Mouse (Mus musculus) cortical plate, adult 2 months (tissue): ENCODE data around the gene Abhd4. TPM values are rescaled to one million over a fixed set of nuclear protein-coding genes. Genes with fewer than 3 reads are reported as not detected.

Source experiments
- H3K27ac ChIP-seq: fragments of 200-500 bp; 2 replicates; pipeline ENCODE4 v1.5.1; 2012; ENCODE audit warnings: low read length, control low read depth, inconsistent platforms; ENCODE audit not compliant: insufficient read depth
- H3K4me1 ChIP-seq: fragments of 200-500 bp; 2 replicates; pipeline ENCODE4 v1.6.1; 2011; ENCODE audit warnings: low read length; ENCODE audit not compliant: control insufficient read depth, insufficient read depth
- H3K4me3 ChIP-seq: fragments of 200-500 bp; 2 replicates; pipeline ENCODE4 v1.5.1; 2011; ENCODE audit warnings: mild to moderate bottlenecking, low read length, control low read depth; ENCODE audit not compliant: insufficient read depth
- CTCF ChIP-seq: fragments of 200-500 bp; IDR thresholded peaks from 2 replicates; pipeline ENCODE4 v1.5.1; 2011; ENCODE audit warnings: mild to moderate bottlenecking, control low read depth, low read length; ENCODE audit not compliant: insufficient read depth; ENCODE audit errors: extremely low read depth
- POLR2A ChIP-seq: fragments of 200-500 bp; IDR thresholded peaks from 2 replicates; pipeline ENCODE4 v1.6.1; 2011; ENCODE audit warnings: mild to moderate bottlenecking, low read length, control low read depth; ENCODE audit not compliant: insufficient read depth; ENCODE audit errors: extremely low read depth
- polyA plus RNA-seq: library from polyadenylated mRNA; depleted of rRNA; stranded (reverse); fragments of >200 nt; gene quantifications from 2 replicates; pipeline ENCODE4 v1.2.3, GENCODE M21; 2012

The Abhd4 gene
- polyA plus RNA-seq, 1 experiment, result 55.7 TPM

DNA sequence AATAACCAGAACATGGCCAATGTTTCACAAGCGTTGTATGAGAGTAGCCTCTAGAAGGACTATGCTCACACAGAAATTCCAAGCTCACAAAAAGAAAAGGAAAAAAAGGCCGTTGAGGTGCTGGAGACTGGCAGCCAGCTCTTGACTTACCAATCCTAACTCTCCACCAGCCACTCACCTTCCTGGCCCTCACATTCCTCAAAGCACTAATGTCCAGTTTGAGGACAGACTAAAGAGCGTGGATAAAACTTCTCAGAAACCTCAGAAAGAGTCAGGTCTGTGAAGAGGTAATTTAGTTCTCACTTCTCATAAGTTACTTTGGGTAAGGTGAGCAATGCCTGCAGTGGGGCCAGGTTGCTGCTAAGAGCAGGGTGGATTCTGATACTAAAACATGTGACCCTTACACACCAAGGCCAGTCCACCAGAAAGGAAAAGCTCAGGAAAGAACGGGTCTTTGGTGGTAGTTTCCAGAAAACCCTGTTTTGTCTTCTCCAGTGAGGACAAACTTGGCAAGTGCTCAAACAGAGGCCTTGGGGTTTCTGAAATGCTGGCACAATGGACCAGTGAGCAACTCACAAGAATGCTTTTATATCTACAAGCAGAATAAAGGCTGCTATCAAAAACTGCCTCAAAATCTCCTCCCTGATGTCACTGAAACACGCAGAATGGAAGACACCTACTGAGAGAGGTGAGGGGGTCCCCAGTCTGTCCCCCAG lies 18.0 kb upstream of the Abhd4 start:
- Histone ChIP-seq H3K4me3 (no peak overlapping the region), H3K4me1 (no peaks in the 10 kb centered on the region), H3K27ac (no peak overlapping the region)
- TF ChIP-seq CTCF (no peak), POLR2A (no peak)

DNA sequence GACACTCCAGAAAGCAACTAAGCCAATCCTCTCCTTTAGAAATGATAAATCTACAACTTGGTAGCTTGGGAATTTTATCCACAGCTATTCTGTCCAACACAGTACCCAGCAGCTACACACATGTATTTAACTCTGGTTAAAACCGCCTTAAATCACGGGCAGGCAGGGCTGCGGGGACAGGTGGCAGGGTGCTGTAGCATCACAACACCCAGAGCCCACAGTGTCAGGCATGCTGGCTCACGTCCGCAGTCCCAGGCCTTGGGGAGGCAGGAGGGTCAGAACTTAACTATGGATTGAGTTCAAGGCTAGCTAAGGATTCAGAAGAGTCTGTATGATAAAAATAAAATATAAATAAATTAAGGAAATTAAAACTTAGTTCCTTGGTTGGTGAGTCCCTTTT lies 17.1 kb upstream of the Abhd4 start:
- TF ChIP-seq CTCF, result no peak
- TF ChIP-seq POLR2A, result no peak
- no peak overlapping the region for H3K4me3 ChIP-seq
- no peaks in the 10 kb centered on the region for H3K4me1 ChIP-seq
- no peak overlapping the region for H3K27ac ChIP-seq

DNA sequence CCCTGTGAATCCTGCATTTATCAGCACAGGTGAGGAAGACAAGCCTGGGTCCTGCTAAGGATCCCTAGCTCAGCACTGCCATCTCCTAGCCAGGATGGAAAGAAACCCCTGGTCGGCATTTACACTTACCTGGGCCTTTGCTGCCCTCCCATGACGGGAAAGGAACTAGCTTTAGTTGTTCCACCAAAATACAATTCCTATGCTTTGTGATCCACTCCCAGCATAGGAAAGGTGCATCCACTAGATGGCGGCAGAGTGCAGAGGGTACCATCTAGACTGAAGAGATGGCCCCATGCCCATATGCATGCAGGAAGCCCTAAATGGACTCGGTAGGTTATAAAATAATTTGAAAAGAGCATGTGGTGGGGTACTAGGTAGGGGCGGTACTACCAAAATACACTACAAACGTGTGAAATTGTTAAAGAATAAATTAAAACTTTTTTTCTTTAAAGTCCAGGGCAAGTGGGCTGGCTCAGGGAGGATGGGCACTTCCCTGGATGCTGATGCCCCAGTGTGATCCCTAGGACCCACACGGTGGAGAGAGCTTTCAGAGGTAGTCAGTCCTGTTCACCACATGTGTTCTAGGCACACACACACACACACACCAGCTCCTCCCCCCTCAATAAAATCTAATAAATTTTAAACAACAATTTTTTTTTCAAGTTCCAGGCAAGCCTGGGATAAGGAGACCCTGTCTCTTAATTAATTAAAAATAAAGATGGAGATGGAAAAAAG lies 14.8 kb upstream of the Abhd4 start:
- Histone ChIP-seq H3K4me1 (no peaks in the 10 kb centered on the region; the same call in 1 of the 2 replicates), H3K4me3 (no peak overlapping the region), H3K27ac (no peak overlapping the region)
- TF ChIP-seq CTCF (peak; percentile 95), POLR2A (no peak)

DNA sequence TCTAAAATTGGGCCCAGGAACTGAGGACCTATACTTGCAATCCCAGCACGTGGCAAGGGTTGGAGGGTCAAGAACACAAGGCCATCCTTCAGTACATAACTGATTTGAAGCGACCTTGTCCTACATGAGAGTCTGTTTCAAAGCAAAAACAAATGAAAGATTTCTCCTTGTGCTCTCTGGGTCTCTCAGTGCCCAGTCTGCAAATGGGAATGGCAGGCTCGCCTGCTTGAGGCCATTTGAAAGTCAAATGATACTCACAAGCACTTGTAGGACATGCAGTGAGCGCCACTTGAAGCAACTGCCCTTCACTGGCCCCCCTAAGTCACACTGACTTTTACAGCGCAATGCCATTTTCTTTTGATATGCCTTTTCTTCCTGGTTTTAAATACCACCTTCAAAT lies 13.4 kb upstream of the Abhd4 start:
- Histone ChIP-seq H3K4me3 (no peak overlapping the region), H3K4me1 (no peaks in the 10 kb centered on the region; the same call in 1 of the 2 replicates), H3K27ac (no peak overlapping the region)
- TF ChIP-seq CTCF, result no peak
- no peak for TF ChIP-seq POLR2A

DNA sequence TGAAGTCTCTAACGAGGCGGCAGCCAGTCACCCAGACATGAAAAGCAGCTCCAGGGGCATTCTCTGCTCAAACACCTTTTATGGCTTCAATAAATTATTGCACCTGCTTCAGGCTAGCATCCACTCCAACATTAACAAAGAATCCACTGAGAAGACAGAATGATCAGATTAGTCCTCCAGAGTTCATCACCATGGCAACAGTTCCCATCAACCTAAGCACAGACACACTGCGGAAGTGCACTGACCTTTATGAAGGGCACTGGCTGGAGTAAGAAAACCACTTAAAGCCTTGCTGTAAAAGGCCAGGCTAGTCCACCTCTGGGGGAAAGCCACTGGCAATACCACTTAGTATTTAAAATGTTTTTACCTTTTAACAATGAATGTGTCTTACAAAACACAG lies 9.8 kb upstream of the Abhd4 start:
- TF ChIP-seq POLR2A, result no peak
- TF ChIP-seq CTCF, result no peak
- Histone ChIP-seq H3K27ac (no peak overlapping the region), H3K4me1 (no peaks in the 10 kb centered on the region; the same call in 1 of the 2 replicates), H3K4me3 (no peak overlapping the region)

DNA sequence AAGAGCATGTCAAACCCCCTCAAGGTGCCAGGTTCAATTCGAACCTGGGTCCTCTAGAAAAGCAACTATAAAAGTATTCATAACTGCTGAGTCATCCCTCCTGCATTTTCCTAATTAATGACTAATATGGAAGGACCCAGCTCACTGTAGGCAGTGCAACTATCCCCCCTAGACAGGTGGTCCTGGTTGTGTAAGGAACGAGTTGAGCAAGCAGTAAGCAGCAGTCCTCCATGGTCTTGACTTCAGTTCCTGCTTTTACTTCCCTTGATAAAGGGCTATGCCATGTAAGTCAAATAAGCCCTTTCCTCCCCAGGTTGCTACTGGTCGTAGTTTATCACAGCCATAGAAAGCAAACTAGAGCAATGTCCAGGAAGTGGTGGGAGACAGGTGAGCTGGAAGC lies 7.8 kb upstream of the Abhd4 start:
- TF ChIP-seq CTCF, result no peak
- TF ChIP-seq POLR2A, result no peak
- Histone ChIP-seq H3K4me1 (peaks cover 2% of the 10 kb centered on the region; the same call in 1 of the 2 replicates), H3K27ac (no peak overlapping the region), H3K4me3 (no peak overlapping the region)

DNA sequence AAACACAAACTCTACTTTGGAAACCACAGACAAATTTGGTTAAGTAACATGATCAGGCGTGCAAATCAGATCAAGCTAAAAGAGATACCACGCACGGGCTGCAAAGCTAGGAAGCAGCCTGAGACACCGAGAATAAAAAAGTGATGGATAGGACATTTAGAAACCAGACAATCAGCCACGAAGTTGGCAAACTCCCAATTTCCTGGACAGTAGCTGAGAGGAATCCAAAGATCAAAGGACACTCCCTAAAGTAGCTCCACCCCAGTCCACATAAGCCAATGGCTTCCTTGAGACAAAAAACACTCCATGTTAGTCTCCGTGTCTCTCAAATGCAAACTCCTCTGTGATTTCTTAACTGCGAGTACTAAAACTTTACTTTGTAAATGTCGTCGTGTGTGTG lies 4.7 kb upstream of the Abhd4 start:
- TF ChIP-seq POLR2A, result no peak
- TF ChIP-seq CTCF, result no peak
- H3K4me1 ChIP-seq, result peaks cover 7% of the 10 kb centered on the region; the same call in 1 of the 2 replicates
- H3K27ac ChIP-seq, result no peak overlapping the region
- H3K4me3 ChIP-seq, result no peak overlapping the region

DNA sequence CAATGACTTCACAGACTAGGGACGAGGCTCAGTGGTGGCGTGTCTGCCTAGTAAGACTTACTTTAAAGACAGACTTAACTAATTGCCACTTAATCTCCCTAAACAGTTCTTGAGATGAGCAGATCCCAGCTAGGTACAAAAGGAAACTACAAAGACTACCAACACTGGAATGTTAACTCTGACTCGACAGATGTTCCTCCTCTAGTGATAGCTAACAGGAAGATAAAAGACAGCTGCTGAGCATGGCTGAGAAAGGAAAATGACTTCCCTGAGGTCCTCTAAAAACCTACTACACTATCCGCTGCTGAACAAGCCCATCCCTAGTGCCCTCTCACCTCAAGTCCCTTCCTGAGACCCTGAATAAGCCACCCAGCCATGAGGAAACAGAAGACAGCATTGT lies 3.9 kb upstream of the Abhd4 start:
- Histone ChIP-seq H3K4me3 (no peak overlapping the region), H3K27ac (no peak overlapping the region), H3K4me1 (peaks cover 7% of the 10 kb centered on the region; the same call in 1 of the 2 replicates)
- TF ChIP-seq POLR2A (no peak), CTCF (no peak)

DNA sequence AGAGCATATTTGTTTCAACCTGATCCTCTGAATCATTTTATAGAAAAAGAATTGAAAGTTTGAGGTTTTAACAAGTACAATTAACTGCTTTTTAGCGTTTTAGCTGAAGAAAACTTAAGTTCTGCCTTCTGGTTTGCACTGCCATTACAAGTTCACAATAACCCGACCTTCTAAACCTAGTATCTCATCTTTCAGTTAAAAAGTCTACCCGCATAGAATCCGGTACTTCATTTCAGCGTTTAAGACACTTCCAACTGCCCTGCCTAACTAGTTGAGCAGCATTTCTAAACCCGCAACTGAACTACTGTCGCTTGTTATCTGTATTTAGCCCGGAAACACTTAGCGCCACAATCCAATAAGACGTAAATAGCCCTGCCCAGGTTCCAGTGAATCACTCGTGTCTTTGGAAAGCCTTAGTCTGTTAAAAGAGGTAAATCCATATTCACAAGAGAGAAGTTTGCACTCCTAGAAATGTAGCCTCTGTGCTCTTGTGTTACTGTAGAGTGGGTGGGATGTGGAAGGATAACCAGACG lies 748 bp downstream of the Abhd4 start:
- TF ChIP-seq POLR2A, result no peak
- no peak for TF ChIP-seq CTCF
- Histone ChIP-seq H3K27ac (no peak overlapping the region), H3K4me1 (peaks cover 7% of the 10 kb centered on the region; the same call in 1 of the 2 replicates), H3K4me3 (peak overlapping the region; percentile 61; the same call in 1 of the 2 replicates)
